Mouse (Mus musculus) liver, adult 2 months (tissue): Measurements from ENCODE around the gene Syt8. TPM values are rescaled to one million over a fixed set of nuclear protein-coding genes. Genes with fewer than 3 reads are reported as not detected.
A peak's percentile ranks its signal among the peaks of the same experiment; 100 is the strongest.
"Not testable (repeated sequence)": the region's sequence is repeated elsewhere in the genome, so short reads cannot be mapped to it uniquely, and the experiment has no call there.

ENCODE experiments used
- DNase-seq: peaks from one replicate; pipeline ENCODE4 v3.0.0-alpha.2; 2011; ENCODE audit warnings: low read depth, low spot score; ENCODE audit errors: extremely low read depth
- H3K27ac ChIP-seq: fragments of 200-500 bp; replicated peaks from 2 replicates; pipeline ENCODE4 v1.5.1; 2012; ENCODE audit warnings: low read depth, mild to moderate bottlenecking, control low read depth, inconsistent platforms, low read length; ENCODE audit not compliant: insufficient read depth
- H3K27me3 ChIP-seq: fragments of 200-500 bp; 2 replicates; pipeline ENCODE4 v1.6.1; 2012; ENCODE audit warnings: mild to moderate bottlenecking, moderate library complexity, low read length, inconsistent platforms; ENCODE audit not compliant: control insufficient read depth, insufficient read depth
- H3K36me3 ChIP-seq: fragments of 200-500 bp; 2 replicates; pipeline ENCODE4 v1.6.1; 2012; ENCODE audit warnings: low read length, inconsistent platforms; ENCODE audit not compliant: control insufficient read depth, insufficient read depth
- H3K4me1 ChIP-seq: fragments of 200-500 bp; 2 replicates; pipeline ENCODE4 v1.6.1; 2011; ENCODE audit warnings: low read length; ENCODE audit not compliant: control insufficient read depth, insufficient read depth
- H3K4me3 ChIP-seq: fragments of 200-500 bp; 2 replicates; pipeline ENCODE4 v1.5.1; 2011; ENCODE audit warnings: low read depth, mild to moderate bottlenecking, control low read depth, low read length, moderate library complexity; ENCODE audit not compliant: insufficient read depth
- H3K79me2 ChIP-seq: fragments of 200-500 bp; 2 replicates; pipeline ENCODE4 v1.6.1; 2012; ENCODE audit warnings: inconsistent platforms, mild to moderate bottlenecking, low read length, moderate library complexity; ENCODE audit not compliant: control insufficient read depth, insufficient read depth
- H3K9ac ChIP-seq: fragments of 200-500 bp; 2 replicates; pipeline ENCODE4 v1.6.1; 2012; ENCODE audit warnings: low read depth, mild to moderate bottlenecking, control low read depth, inconsistent platforms, low read length
- CTCF ChIP-seq: fragments of 200-500 bp; IDR thresholded peaks from 2 replicates; pipeline ENCODE4 v1.5.1; 2011; ENCODE audit warnings: low read depth, low read length, control low read depth
- POLR2A ChIP-seq: fragments of 200-500 bp; IDR thresholded peaks from 2 replicates; pipeline ENCODE4 v1.6.1; 2011; ENCODE audit warnings: low read length, control low read depth; ENCODE audit not compliant: insufficient read depth; ENCODE audit errors: extremely low read depth
- WGBS: fragments of 180-500 bp; shearing (Covaris S2); methylation state at CpG from one replicate; pipeline ENCODE4 v1.1.7; 2018; 5-methylcytosine and 5-hydroxymethylcytosine counted together
- polyA plus RNA-seq: library from polyadenylated mRNA; depleted of rRNA; stranded (reverse); fragments of >200 nt; gene quantifications from 2 replicates; pipeline ENCODE4 v1.2.3, GENCODE M21; 2012
- total RNA-seq: library from RNA; depleted of rRNA; stranded (reverse); fragments of >200 nt; gene quantifications from 2 replicates; pipeline ENCODE4 v1.2.3, GENCODE M21; 2014

The Syt8 gene
- total and polyA plus RNA-seq, 2 experiments = not detected

GRCm38 (mm10) chr7:142400112-142400749 is 34.4 kb upstream of the Syt8 start:
- DNase-seq = no peak
- Histone ChIP-seq H3K36me3 (no peaks in the 10 kb centered on the region), H3K9ac (no peak overlapping the region), H3K4me1 (no peaks in the 10 kb centered on the region), H3K27ac (0 out of 2 replicates have a peak overlapping the region, but pooled peaks have one; percentile 5), H3K4me3 (no peak overlapping the region), H3K79me2 (no peaks in the 10 kb centered on the region), H3K27me3 (no peaks in the 10 kb centered on the region)
- TF ChIP-seq POLR2A (no peak), CTCF (no peak)
- WGBS = 68% methylated on average over 7 of the region's 7 CpGs

- TF ChIP-seq POLR2A (no peak), CTCF (no peak)
- Histone ChIP-seq H3K79me2 (no peaks in the 10 kb centered on the region), H3K4me3 (no peak overlapping the region), H3K36me3 (no peaks in the 10 kb centered on the region), H3K9ac (no peak overlapping the region), H3K27me3 (no peaks in the 10 kb centered on the region), H3K27ac (no peak overlapping the region), H3K4me1 (no peaks in the 10 kb centered on the region)
- DNase-seq = no peak
- WGBS = 61% methylated on average over 7 of the region's 7 CpGs
These were observed 33.9 kb upstream of the Syt8 start for GRCm38 (mm10) chr7:142400750-142401142.

- no peak overlapping the region for H3K27ac ChIP-seq
- H3K79me2 ChIP-seq = no peaks in the 10 kb centered on the region
- H3K9ac ChIP-seq = no peak overlapping the region
- peak; percentile 37 for DNase-seq
- no peaks in the 10 kb centered on the region for H3K4me1 ChIP-seq
- no peaks in the 10 kb centered on the region for H3K27me3 ChIP-seq
- WGBS = 57% methylated on average over 4 of the region's 4 CpGs
- TF ChIP-seq CTCF = no peak
- TF ChIP-seq POLR2A = no peak
- no peaks in the 10 kb centered on the region for H3K36me3 ChIP-seq
- H3K4me3 ChIP-seq = no peak overlapping the region
These were observed 31.1 kb upstream of the Syt8 start for GRCm38 (mm10) chr7:142403591-142403990.

- H3K27ac ChIP-seq, H3K27me3 ChIP-seq, H3K36me3 ChIP-seq, H3K4me3 ChIP-seq, H3K9ac ChIP-seq, DNase-seq, H3K4me1 ChIP-seq, H3K79me2 ChIP-seq: not testable (repeated sequence)
- 94% methylated on average over 5 of the region's 5 CpGs for WGBS
These were observed 29.5 kb upstream of the Syt8 start for GRCm38 (mm10) chr7:142405134-142405533.

- no peaks in the 10 kb centered on the region for H3K4me1 ChIP-seq
- 69% methylated on average over 4 of the region's 4 CpGs for WGBS
- H3K79me2 ChIP-seq = no peaks in the 10 kb centered on the region
- no peaks in the 10 kb centered on the region for H3K36me3 ChIP-seq
- TF ChIP-seq CTCF (no peak), POLR2A (no peak)
- no peak overlapping the region for H3K9ac ChIP-seq
- no peak overlapping the region for H3K4me3 ChIP-seq
- DNase-seq = no peak
- H3K27me3 ChIP-seq = no peaks in the 10 kb centered on the region
- H3K27ac ChIP-seq = no peak overlapping the region
These were observed 26.7 kb upstream of the Syt8 start for GRCm38 (mm10) chr7:142407935-142408334.

- no peaks in the 10 kb centered on the region for H3K4me1 ChIP-seq
- H3K27me3 ChIP-seq = no peaks in the 10 kb centered on the region
- DNase-seq = no peak
- no peak for TF ChIP-seq POLR2A
- TF ChIP-seq CTCF = no peak
- no peak overlapping the region for H3K9ac ChIP-seq
- no peak overlapping the region for H3K27ac ChIP-seq
- 95% methylated on average over 8 of the region's 8 CpGs for WGBS
- H3K79me2 ChIP-seq = no peaks in the 10 kb centered on the region
- H3K4me3 ChIP-seq = no peak overlapping the region
- no peaks in the 10 kb centered on the region for H3K36me3 ChIP-seq
These were observed 26.0 kb upstream of the Syt8 start for GRCm38 (mm10) chr7:142408686-142409085.
